Mouse (Mus musculus) CH12.LX (cell line): ENCODE data around the gene Acoxl.
A peak's percentile ranks its signal among the peaks of the same experiment; 100 is the strongest.

ENCODE experiments used
- CTCF ChIP-seq, 2 experiments: IDR thresholded peaks in 1 of 2; conservative IDR thresholded peaks in 1 of 2; 2 replicates each; pipeline ENCODE4 v1.5.1; 2011 to 2012; ENCODE audit warnings: low read depth in 2 of 2, low read length in 2 of 2, improper control_type of control experiment in 1 of 2, inconsistent platforms in 1 of 2, mild to moderate bottlenecking in 1 of 2, moderate library complexity in 1 of 2
- E2F4 ChIP-seq: IDR thresholded peaks from 2 replicates; pipeline ENCODE4 v1.6.1; 2011; ENCODE audit warnings: low read depth, low read length, improper control_type of control experiment; ENCODE audit not compliant: insufficient replicate concordance
- EP300 ChIP-seq: IDR thresholded peaks from 2 replicates; pipeline ENCODE4 v1.6.1; 2011; ENCODE audit warnings: low read length, improper control_type of control experiment
- ETS1 ChIP-seq: conservative IDR thresholded peaks from 2 replicates; pipeline ENCODE4 v1.6.1; 2012; ENCODE audit warnings: low read depth, mild to moderate bottlenecking, inconsistent platforms, low read length, improper control_type of control experiment, moderate library complexity
- GABPA ChIP-seq: IDR thresholded peaks from 2 replicates; pipeline ENCODE4 v1.6.1; 2012; ENCODE audit warnings: low read depth, low read length, improper control_type of control experiment, inconsistent platforms; ENCODE audit not compliant: insufficient replicate concordance
- MAFK ChIP-seq: IDR thresholded peaks from 2 replicates; pipeline ENCODE4 v1.6.1; 2011; ENCODE audit warnings: low read length, improper control_type of control experiment; ENCODE audit not compliant: insufficient replicate concordance
- MEF2A ChIP-seq: IDR thresholded peaks from 2 replicates; pipeline ENCODE4 v1.6.1; 2014; ENCODE audit warnings: low read depth, mild to moderate bottlenecking, inconsistent platforms, low read length, improper control_type of control experiment, borderline replicate concordance
- MYC ChIP-seq: IDR thresholded peaks from 2 replicates; pipeline ENCODE4 v1.6.1; 2011; ENCODE audit warnings: low read depth, mild to moderate bottlenecking, improper control_type of control experiment, low read length
- PAX5 ChIP-seq: IDR thresholded peaks from 2 replicates; pipeline ENCODE4 v1.6.1; 2012; ENCODE audit warnings: low read length, inconsistent platforms, mixed read lengths
- POLR2A ChIP-seq: IDR thresholded peaks from 2 replicates; pipeline ENCODE4 v1.6.1; 2011; ENCODE audit warnings: low read depth, mild to moderate bottlenecking, improper control_type of control experiment, low read length
- RCOR1 ChIP-seq: conservative IDR thresholded peaks from 2 replicates; pipeline ENCODE4 v1.6.1; 2012; ENCODE audit warnings: low read depth, mild to moderate bottlenecking, inconsistent platforms, low read length, improper control_type of control experiment
- SMC3 ChIP-seq: IDR thresholded peaks from 2 replicates; pipeline ENCODE4 v1.6.1; 2011; ENCODE audit warnings: low read depth, low read length, improper control_type of control experiment
- USF2 ChIP-seq: conservative IDR thresholded peaks from 2 replicates; pipeline ENCODE4 v1.6.1; 2011; ENCODE audit warnings: low read depth, low read length, improper control_type of control experiment
- ZC3H11A ChIP-seq: IDR thresholded peaks from 2 replicates; pipeline ENCODE4 v1.6.1; 2012; ENCODE audit warnings: low read depth, mild to moderate bottlenecking, inconsistent platforms, low read length, improper control_type of control experiment

GRCm38 (mm10) chr2:128083844-128084243 lies 245.2 kb downstream of the Acoxl start:
- TF ChIP-seq E2F4 (no peak), MEF2A (no peak), CTCF (conservative IDR thresholded peaks at IDR 0.05 in 1 of 2, IDR thresholded peaks at IDR 0.05 in 1 of 2; ENCODE audit: low read depth in 2 of 2, low read length in 2 of 2) (no peak), MYC (0 out of 2 replicates have a peak, but pooled peaks have one; percentile 10), POLR2A (no peak), RCOR1 (no peak), EP300 (no peak), MAFK (no peak), PAX5 (no peak), USF2 (no peak), GABPA (no peak), ZC3H11A (no peak), ETS1 (no peak), SMC3 (no peak)
